In the genomic region with DNA sequence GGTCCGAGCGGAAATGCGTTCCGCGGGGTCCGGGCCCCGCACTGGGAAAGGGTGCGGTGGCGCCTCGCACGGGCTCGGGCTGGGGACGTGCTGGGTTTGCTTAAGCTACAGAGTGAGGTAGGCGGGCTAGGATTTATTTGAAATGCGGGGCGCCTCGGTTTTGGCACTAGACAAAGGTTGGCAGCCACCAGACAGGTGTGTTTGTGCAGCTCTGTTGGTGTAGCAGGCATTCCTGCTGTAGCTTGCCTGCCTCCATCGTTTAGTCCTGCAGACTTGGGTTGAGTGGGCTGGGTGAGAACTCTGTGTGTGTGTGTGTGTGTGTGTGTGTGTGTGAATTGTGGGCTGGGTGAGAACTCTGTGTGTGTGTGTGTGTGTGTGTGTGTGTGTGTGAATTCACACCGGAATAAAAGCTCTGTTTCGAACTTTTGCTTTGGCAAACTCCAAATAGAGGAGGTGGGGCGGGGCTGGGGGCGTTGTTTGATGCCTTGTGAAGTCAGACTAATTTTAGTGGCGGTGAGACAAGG, we compare ENCODE assay signal across 8 mouse cellular contexts. TPM values are rescaled to one million over a fixed set of nuclear protein-coding genes. Genes with fewer than 3 reads are reported as not detected.
DNase-seq lines count a peak whose midpoint lies in the region; ATAC-seq and TF ChIP-seq lines count a peak whose summit lies in the region.

No protein-coding gene starts in this region.

- peaks cover 12% of the 10 kb centered on the region for H3K79me2 ChIP-seq in MEL (ENCODE audit: control insufficient read depth, insufficient read depth, low read length, poor library complexity)

- H3K9me3 ChIP-seq in MEL (replicated peaks; ENCODE audit: insufficient read depth, low read length), result no peaks in the 10 kb centered on the region
- H3K9me3 ChIP-seq in embryonic facial prominence, embryonic 12.5 days, result no peaks in the 10 kb centered on the region
- H3K9me3 ChIP-seq in heart, embryonic 14.5 days (ENCODE audit: control insufficient read depth, low read length), result no peaks in the 10 kb centered on the region
- no peaks in the 10 kb centered on the region for H3K9me3 ChIP-seq in liver, postnatal 0 days (ENCODE audit: low read length)

- TF ChIP-seq CTCF in MEL (IDR thresholded peaks at IDR 0.05 in 2 of 3, conservative IDR thresholded peaks at IDR 0.05 in 1 of 3; ENCODE audit: control insufficient read depth in 1 of 3, insufficient read depth in 1 of 3, low read depth in 2 of 3, low read length in 3 of 3, poor library complexity in 1 of 3, severe bottlenecking in 1 of 3), result no peak
- no peak for TF ChIP-seq CTCF in liver, postnatal 0 days (IDR thresholded peaks at IDR 0.05; ENCODE audit: low read depth)
- no peak for TF ChIP-seq CTCF in olfactory bulb, adult 2 months (IDR thresholded peaks at IDR 0.05; ENCODE audit: insufficient read depth, low read depth, low read length)

- no peak for TF ChIP-seq EP300 in MEL (IDR thresholded peaks at IDR 0.05; ENCODE audit: low read depth in 1 of 2, low read length in 2 of 2)
- TF ChIP-seq EP300 in liver, postnatal 0 days (IDR thresholded peaks at IDR 0.05; ENCODE audit: low read depth), result no peak

- peak overlapping the region; percentile 94 to 95 for H3K4me3 ChIP-seq in MEL (ENCODE audit: control insufficient read depth in 1 of 2, insufficient read depth in 1 of 2, low read depth in 2 of 2, low read length in 2 of 2)
- H3K4me3 ChIP-seq in embryonic facial prominence, embryonic 12.5 days, result peak overlapping the region; percentile 77
- H3K4me3 ChIP-seq in heart, embryonic 14.5 days (ENCODE audit: control insufficient read depth in 1 of 2, insufficient read depth in 1 of 2, low read depth in 1 of 2, low read length in 2 of 2), result peak overlapping the region; percentile 84 to 88
- H3K4me3 ChIP-seq in liver, postnatal 0 days (ENCODE audit: low read depth, low read length), result peak overlapping the region; percentile 100
- H3K4me3 ChIP-seq in olfactory bulb, adult 2 months (ENCODE audit: insufficient read depth, low read depth, low read length), result peak overlapping the region; percentile 94

- WGBS in embryonic facial prominence, embryonic 12.5 days, result under 1% methylated on average over 18 of the region's 23 CpGs
- under 1% methylated on average over 23 of the region's 23 CpGs for WGBS in heart, embryonic 14.5 days
- WGBS in liver, postnatal 0 days (ENCODE audit: insufficient replicate concordance), result 1% methylated on average over 23 of the region's 23 CpGs
- WGBS in olfactory bulb, adult 2 months, result under 1% methylated on average over 23 of the region's 23 CpGs

- no peak for TF ChIP-seq POLR2A in MEL (IDR thresholded peaks at IDR 0.05; ENCODE audit: control insufficient read depth in 1 of 2, insufficient read depth in 1 of 2, low read depth in 1 of 2, low read length in 2 of 2, poor library complexity in 1 of 2)
- no peak for TF ChIP-seq POLR2A in olfactory bulb, adult 2 months (IDR thresholded peaks at IDR 0.05; ENCODE audit: insufficient read depth, low read depth, low read length)

- no peaks in the 10 kb centered on the region for H3K27me3 ChIP-seq in MEL (ENCODE audit: control insufficient read depth in 1 of 2, insufficient read depth in 2 of 2, low read length in 2 of 2)
- H3K27me3 ChIP-seq in embryonic facial prominence, embryonic 12.5 days, result no peaks in the 10 kb centered on the region
- H3K27me3 ChIP-seq in heart, embryonic 14.5 days (ENCODE audit: control insufficient read depth, insufficient read depth, low read length), result no peaks in the 10 kb centered on the region
- H3K27me3 ChIP-seq in liver, postnatal 0 days (ENCODE audit: insufficient read depth, low read length), result no peaks in the 10 kb centered on the region

- H3K4me2 ChIP-seq in embryonic facial prominence, embryonic 12.5 days (replicated peaks), result peak overlapping the region; percentile 67
- peak overlapping the region; percentile 72 for H3K4me2 ChIP-seq in heart, embryonic 14.5 days (ENCODE audit: low read length)
- H3K4me2 ChIP-seq in liver, postnatal 0 days (ENCODE audit: low read depth, low read length), result peak overlapping the region; percentile 82

- H3K4me1 ChIP-seq in MEL (ENCODE audit: control insufficient read depth in 1 of 2, insufficient read depth in 2 of 2, low read length in 2 of 2), result peaks cover 2 to 3% of the 10 kb centered on the region in 2 experiments; a peak in 3 of 4 replicates
- no peaks in the 10 kb centered on the region for H3K4me1 ChIP-seq in embryonic facial prominence, embryonic 12.5 days
- H3K4me1 ChIP-seq in heart, embryonic 14.5 days (ENCODE audit: control insufficient read depth in 2 of 2, insufficient read depth in 2 of 2, low read length in 2 of 2), result no peaks in the 10 kb centered on the region
- H3K4me1 ChIP-seq in liver, postnatal 0 days (ENCODE audit: insufficient read depth), result peaks cover 8% of the 10 kb centered on the region; the same call in 1 of the 2 replicates
- H3K4me1 ChIP-seq in olfactory bulb, adult 2 months (ENCODE audit: control insufficient read depth, insufficient read depth, low read length), result peaks cover 5% of the 10 kb centered on the region; the same call in 1 of the 2 replicates

- peak overlapping the region; percentile 37; the same call in 1 of the 2 replicates for H3K27ac ChIP-seq in MEL (ENCODE audit: control insufficient read depth, low read depth, low read length)
- peak overlapping the region; percentile 95 for H3K27ac ChIP-seq in embryonic facial prominence, embryonic 12.5 days
- peak overlapping the region; percentile 49 to 92; a peak in 3 of 4 replicates for H3K27ac ChIP-seq in heart, embryonic 14.5 days (replicated peaks in 1 of 2; ENCODE audit: control insufficient read depth in 1 of 2, insufficient read depth in 1 of 2, low read depth in 2 of 2, low read length in 2 of 2)
- H3K27ac ChIP-seq in liver, postnatal 0 days (ENCODE audit: low read depth), result peak overlapping the region; percentile 92
- H3K27ac ChIP-seq in olfactory bulb, adult 2 months (ENCODE audit: insufficient read depth, low read depth, low read length), result no peak overlapping the region

- peak; percentile 73 for DNase-seq in CD4-positive helper T cell, adult 2 months (ENCODE audit: low read depth, low spot score)
- DNase-seq in MEL (ENCODE audit: low read depth, low spot score), result peak; percentile 59
- DNase-seq in kidney, postnatal 36 days, result peak; percentile 21 to 48
- peak; percentile 65 for DNase-seq in liver, postnatal 0 days
- no peak for DNase-seq in gastrocnemius, postnatal 10 days

- TF ChIP-seq RAD21 in MEL (IDR thresholded peaks at IDR 0.05; ENCODE audit: low read depth, low read length), result no peak

- H3K9ac ChIP-seq in MEL (ENCODE audit: control insufficient read depth, low read depth, low read length, poor library complexity, severe bottlenecking), result peak overlapping the region; percentile 86
- peak overlapping the region; percentile 76 for H3K9ac ChIP-seq in embryonic facial prominence, embryonic 12.5 days
- H3K9ac ChIP-seq in heart, embryonic 14.5 days (ENCODE audit: low read length), result peak overlapping the region; percentile 85
- peak overlapping the region; percentile 95 for H3K9ac ChIP-seq in liver, postnatal 0 days (replicated peaks)

- peak; percentile 92 for ATAC-seq in embryonic facial prominence, embryonic 12.5 days (ENCODE audit: insufficient number of reproducible peaks, insufficient read depth, low FRiP score, low TSS enrichment)
- ATAC-seq in heart, embryonic 14.5 days (ENCODE audit: insufficient number of reproducible peaks, insufficient read depth, low FRiP score, low read depth), result peak; percentile 64
- ATAC-seq in liver, postnatal 0 days, result peak; percentile 76

- H3K36me3 ChIP-seq in MEL (ENCODE audit: control insufficient read depth in 1 of 2, insufficient read depth in 2 of 2, low read length in 2 of 2), result peaks cover 0 to 7% of the 10 kb centered on the region in 2 experiments; a peak in 2 of 4 replicates
- H3K36me3 ChIP-seq in embryonic facial prominence, embryonic 12.5 days, result no peaks in the 10 kb centered on the region
- H3K36me3 ChIP-seq in heart, embryonic 14.5 days (ENCODE audit: control insufficient read depth, insufficient read depth, low read length), result no peaks in the 10 kb centered on the region
- no peaks in the 10 kb centered on the region for H3K36me3 ChIP-seq in liver, postnatal 0 days (replicated peaks; ENCODE audit: insufficient read depth, low read length)

TF ChIP-seq in MEL, 35 proteins besides CTCF, POLR2A, EP300 and RAD21:
- TF ChIP-seq ZKSCAN1 (IDR thresholded peaks at IDR 0.05; ENCODE audit: low read depth, low read length), result no peak
- TF ChIP-seq TCF12 (IDR thresholded peaks at IDR 0.05; ENCODE audit: low read depth, low read length), result no peak
- TF ChIP-seq ZC3H11A (IDR thresholded peaks at IDR 0.05; ENCODE audit: low read depth, low read length), result no peak
- TF ChIP-seq ZMIZ1 (IDR thresholded peaks at IDR 0.05; ENCODE audit: low read depth, low read length), result no peak
- no peak for TF ChIP-seq GATA1 (IDR thresholded peaks at IDR 0.05; ENCODE audit: low read depth, low read length)
- TF ChIP-seq UBTF (IDR thresholded peaks at IDR 0.05; ENCODE audit: borderline replicate concordance, insufficient read depth, low read depth, low read length), result no peak
- no peak for TF ChIP-seq NELFE (IDR thresholded peaks at IDR 0.05; ENCODE audit: low read depth, low read length)
- TF ChIP-seq MAFK (IDR thresholded peaks at IDR 0.05; ENCODE audit: borderline replicate concordance, low read depth, low read length), result no peak
- TF ChIP-seq CHD2 (IDR thresholded peaks at IDR 0.05; ENCODE audit: low read length), result no peak
- no peak for TF ChIP-seq MYB (IDR thresholded peaks at IDR 0.05; ENCODE audit: low read depth, low read length)
- TF ChIP-seq HCFC1 (IDR thresholded peaks at IDR 0.05; ENCODE audit: low read depth, low read length), result no peak
TF ChIP-seq in MEL: peak in this region for 0.

RNA-seq across cellular contexts. Expression of a gene that starts 0.7 kb away (rescaled TPM):
- total RNA-seq in MEL (2012; rRNA removed), result 7.6 and 10.8 TPM in 2 replicates
- 10 to 100 TPM in 1 of 2 experiments, not detected in 1; 10.1 TPM for polyA plus RNA-seq in MEL (2012; ENCODE audit: insufficient read depth in 1 of 2, insufficient read length in 2 of 2, low read depth in 1 of 2, low replicate concordance in 2 of 2, missing spikeins in 1 of 2)
- 22.2 and 25.9 TPM in 2 replicates for polyA plus RNA-seq in embryonic facial prominence, embryonic 12.5 days (2016; fragmentation: Nextera tagmentation; extraction: Ambion mirVana)
- polyA plus RNA-seq in heart, embryonic 14.5 days (2014; fragmentation: Nextera tagmentation; extraction: Ambion mirVana), result 14.9 and 16.9 TPM in 2 replicates
- polyA plus RNA-seq in liver, postnatal 0 days (2015; fragmentation: Nextera tagmentation; extraction: Ambion mirVana), result 15.1 and 15.8 TPM in 2 replicates
- polyA plus RNA-seq in olfactory bulb, adult 2 months (2012; ENCODE audit: insufficient read depth, insufficient read length, low replicate concordance, missing spikeins), result not detected in 2 replicates
- total RNA-seq in gastrocnemius, postnatal 10 days (2021), result 1 to 10 TPM; 5.4 to 6.1 TPM
